Mouse (Mus musculus): ENCODE data around the gene Orai1. TPM values are rescaled to one million over a fixed set of nuclear protein-coding genes. Genes with fewer than 3 reads are reported as not detected.

Gene Orai1
- polyA plus RNA-seq, 1 experiment from 2014 or later, result 14.3 TPM

DNA sequence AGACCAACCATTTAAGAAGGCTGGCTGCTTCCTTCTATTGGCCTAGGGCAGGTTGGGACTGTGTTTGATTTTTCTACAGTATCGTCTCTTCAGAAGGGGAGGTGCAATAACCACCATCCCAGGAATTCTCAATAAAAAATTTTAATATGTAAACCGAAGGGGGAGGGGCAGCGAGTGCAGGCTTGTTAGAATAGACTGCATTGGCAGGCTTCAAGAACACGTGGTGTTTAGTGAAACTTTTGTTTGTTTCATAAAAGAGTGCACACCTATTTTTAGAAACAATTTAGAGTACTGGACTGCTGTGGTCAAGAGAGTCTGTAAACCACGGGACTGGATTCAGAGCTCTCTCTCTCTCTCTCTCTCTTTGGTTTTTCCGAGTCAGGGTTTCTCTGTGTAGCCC lies 8.2 kb downstream of the Orai1 start:
- Histone ChIP-seq H3K9me3 (no peaks in the 10 kb centered on the region), H3K9ac (no peak overlapping the region), H3K4me3 (no peak overlapping the region), H3K4me2 (no peak overlapping the region), H3K27ac (replicated peaks) (no peak overlapping the region), H3K36me3 (no peaks in the 10 kb centered on the region), H3K27me3 (no peaks in the 10 kb centered on the region), H3K4me1 (replicated peaks) (peaks cover 18% of the 10 kb centered on the region)
- WGBS, result 86% methylated on average over 6 of the region's 6 CpGs
- no peak for ATAC-seq (ENCODE audit: low FRiP score, low read depth)

DNA sequence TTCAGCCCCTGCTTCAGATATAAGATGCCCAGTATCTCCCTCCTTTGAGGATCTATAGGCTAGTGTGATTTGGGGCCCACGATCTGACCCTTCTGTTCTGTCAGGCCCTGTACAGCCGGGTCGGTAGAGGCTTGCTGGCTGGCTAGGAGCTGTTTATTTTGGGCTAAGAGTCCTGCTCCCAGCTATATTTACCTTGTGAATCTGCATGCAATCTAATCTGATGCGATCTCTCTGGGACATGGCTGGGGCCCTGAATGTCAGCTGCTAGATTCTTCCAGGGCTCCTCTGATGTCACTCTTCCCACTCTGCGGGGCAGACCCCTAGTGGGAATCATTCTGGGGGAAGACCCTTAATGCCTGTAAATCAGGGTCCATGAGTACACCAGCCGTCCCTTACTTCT lies 9.4 kb downstream of the Orai1 start:
- Histone ChIP-seq H3K27ac (replicated peaks) (no peak overlapping the region), H3K4me1 (replicated peaks) (peaks cover 9% of the 10 kb centered on the region), H3K27me3 (no peaks in the 10 kb centered on the region), H3K4me3 (no peak overlapping the region), H3K4me2 (no peak overlapping the region), H3K9ac (no peak overlapping the region), H3K9me3 (no peaks in the 10 kb centered on the region), H3K36me3 (peaks cover under 1% of the 10 kb centered on the region; the same call in 1 of the 2 replicates)
- ATAC-seq (ENCODE audit: low FRiP score, low read depth), result no peak
- 94% methylated on average over 6 of the region's 6 CpGs for WGBS

GRCm38 (mm10) chr5:123024965-123025573 lies 10.2 kb downstream of the Orai1 start:
- Histone ChIP-seq H3K4me3 (no peak overlapping the region), H3K36me3 (peaks cover 3% of the 10 kb centered on the region; the same call in 1 of the 2 replicates), H3K9me3 (no peaks in the 10 kb centered on the region), H3K27ac (replicated peaks) (no peak overlapping the region), H3K4me1 (replicated peaks) (peaks cover 5% of the 10 kb centered on the region; the same call in 1 of the 2 replicates), H3K27me3 (no peaks in the 10 kb centered on the region), H3K4me2 (no peak overlapping the region), H3K9ac (no peak overlapping the region)
- ATAC-seq (ENCODE audit: low FRiP score, low read depth), result no peak
- WGBS, result 84% methylated on average over 9 of the region's 9 CpGs

DNA sequence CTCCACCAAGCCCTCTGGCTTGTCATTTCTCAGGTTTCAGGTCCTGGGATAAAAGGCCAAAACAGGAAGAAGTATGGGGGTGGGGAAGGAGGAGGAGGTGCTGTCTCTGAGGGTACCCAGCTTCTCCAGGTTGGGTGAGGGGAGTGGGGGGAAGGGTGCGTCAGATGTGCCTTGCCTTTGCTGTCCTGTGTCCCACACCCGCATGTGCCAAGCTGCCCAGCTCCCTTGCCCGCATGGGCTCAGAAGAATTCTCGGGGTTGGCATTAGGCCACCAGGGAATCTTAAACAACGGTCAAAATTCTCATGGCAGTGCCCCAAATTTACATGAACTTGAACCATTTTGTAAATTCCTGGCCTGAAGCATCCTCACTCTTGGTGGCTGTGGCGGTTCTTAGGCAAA lies 11.5 kb downstream of the Orai1 start:
- Histone ChIP-seq H3K4me2 (no peak overlapping the region), H3K27me3 (no peaks in the 10 kb centered on the region), H3K4me1 (replicated peaks) (peaks cover 5% of the 10 kb centered on the region; the same call in 1 of the 2 replicates), H3K9me3 (no peaks in the 10 kb centered on the region), H3K36me3 (peaks cover 14% of the 10 kb centered on the region; the same call in 1 of the 2 replicates), H3K4me3 (no peak overlapping the region), H3K9ac (no peak overlapping the region), H3K27ac (replicated peaks) (no peak overlapping the region)
- WGBS, result 56% methylated on average over 6 of the region's 6 CpGs
- no peak for ATAC-seq (ENCODE audit: low FRiP score, low read depth)

DNA sequence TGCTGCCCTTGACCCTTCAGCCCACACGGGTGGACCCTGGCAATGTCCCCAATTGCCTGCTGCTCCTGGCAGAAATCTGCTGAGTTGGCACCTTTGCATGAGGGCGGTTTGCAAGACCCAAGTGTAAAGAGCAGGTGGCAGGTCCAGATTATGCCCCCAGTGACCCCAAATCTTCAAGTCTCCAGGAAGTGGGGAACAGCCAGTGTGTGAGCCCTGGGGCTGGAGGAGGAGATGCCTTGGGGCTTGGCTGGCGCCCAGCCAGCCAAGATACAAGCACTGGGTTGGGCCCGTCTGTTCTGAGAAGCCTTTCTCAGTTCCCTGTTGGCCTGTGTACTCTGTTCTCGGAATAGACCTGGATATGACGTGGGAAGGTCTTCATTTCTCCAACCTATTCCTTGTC lies 12.6 kb downstream of the Orai1 start:
- Histone ChIP-seq H3K9ac (no peak overlapping the region), H3K4me3 (no peak overlapping the region), H3K9me3 (no peaks in the 10 kb centered on the region), H3K4me2 (no peak overlapping the region), H3K27me3 (no peaks in the 10 kb centered on the region), H3K27ac (replicated peaks) (no peak overlapping the region), H3K4me1 (replicated peaks) (peaks cover 5% of the 10 kb centered on the region; the same call in 1 of the 2 replicates), H3K36me3 (peaks cover 14% of the 10 kb centered on the region; the same call in 1 of the 2 replicates)
- 67% methylated on average over 6 of the region's 6 CpGs for WGBS
- no peak for ATAC-seq (ENCODE audit: low FRiP score, low read depth)

DNA sequence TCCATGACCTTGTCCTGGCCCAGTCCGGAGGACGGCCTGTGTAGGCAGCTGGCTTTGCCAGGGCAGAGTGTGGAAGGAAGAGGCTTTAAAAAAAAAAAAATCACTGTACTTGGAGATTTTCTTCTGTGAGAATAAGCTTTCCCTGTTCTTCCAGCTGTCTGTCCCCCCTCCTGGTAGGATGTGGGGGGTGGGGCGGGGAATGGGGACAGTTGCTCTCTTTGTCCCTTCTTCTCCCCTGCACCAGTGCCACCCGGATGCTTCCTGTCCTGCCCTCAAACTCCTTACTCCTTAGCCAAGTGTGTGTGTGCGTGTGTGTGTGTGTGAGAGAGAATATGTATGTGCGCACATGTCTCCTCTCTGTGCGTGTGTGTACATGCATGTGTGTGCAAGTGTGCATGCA lies 14.9 kb downstream of the Orai1 start:
- Histone ChIP-seq H3K36me3 (peaks cover 14% of the 10 kb centered on the region; the same call in 1 of the 2 replicates), H3K9me3 (no peaks in the 10 kb centered on the region), H3K27ac (replicated peaks) (no peak overlapping the region)

GRCm38 (mm10) chr5:123031312-123031711 lies 16.4 kb downstream of the Orai1 start:
- 90% methylated on average over 3 of the region's 3 CpGs for WGBS

More for the DNA sequence above, 14.9 kb downstream of the Orai1 start:
- 78% methylated on average over 7 of the region's 7 CpGs for WGBS
- no peak overlapping the region for H3K4me2 ChIP-seq
- no peak for ATAC-seq (ENCODE audit: low FRiP score, low read depth)
- peaks cover 5% of the 10 kb centered on the region; the same call in 1 of the 2 replicates for H3K4me1 ChIP-seq (replicated peaks)
- no peak overlapping the region for H3K9ac ChIP-seq
- no peak overlapping the region for H3K4me3 ChIP-seq
- H3K27me3 ChIP-seq, result no peaks in the 10 kb centered on the region

DNA sequence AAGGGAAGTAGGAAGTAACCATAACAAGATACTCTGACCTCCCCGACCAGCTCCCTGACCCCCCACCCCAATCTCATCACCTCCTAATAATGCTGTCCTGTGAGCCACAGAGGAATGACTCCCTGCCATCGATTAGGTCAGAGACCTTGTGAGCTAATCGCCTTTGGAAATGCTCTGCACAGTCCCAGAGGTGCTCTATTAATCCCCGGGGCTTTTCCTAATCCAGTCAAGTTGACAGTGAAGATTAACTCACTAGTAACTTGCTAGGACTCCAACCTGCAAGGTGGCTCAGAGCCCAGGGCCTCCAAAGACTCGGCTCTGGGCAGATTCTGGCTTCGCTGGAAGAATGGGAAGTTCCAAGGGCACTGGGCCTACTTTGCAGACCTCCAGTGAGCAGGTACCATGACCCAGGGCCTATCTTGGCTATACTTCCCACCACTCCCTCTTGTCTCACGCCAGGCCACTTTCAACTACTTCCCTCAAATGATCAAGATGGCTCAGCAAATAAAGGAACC lies 18.8 kb downstream of the Orai1 start:
- WGBS, result 79% methylated on average over 7 of the region's 7 CpGs
- Histone ChIP-seq H3K27me3 (no peaks in the 10 kb centered on the region), H3K27ac (replicated peaks) (no peak overlapping the region), H3K9ac (no peak overlapping the region), H3K36me3 (peaks cover 14% of the 10 kb centered on the region; the same call in 1 of the 2 replicates), H3K4me3 (no peak overlapping the region), H3K4me1 (replicated peaks) (no peaks in the 10 kb centered on the region), H3K4me2 (no peak overlapping the region), H3K9me3 (no peaks in the 10 kb centered on the region)
- ATAC-seq (ENCODE audit: low FRiP score, low read depth), result no peak

More at GRCm38 (mm10) chr5:123031312-123031711, 16.4 kb downstream of the Orai1 start:
- no peak overlapping the region for H3K4me3 ChIP-seq
- no peak overlapping the region for H3K9ac ChIP-seq
- H3K36me3 ChIP-seq, result peaks cover 14% of the 10 kb centered on the region; the same call in 1 of the 2 replicates
- H3K9me3 ChIP-seq, result no peaks in the 10 kb centered on the region
- H3K4me2 ChIP-seq, result no peak overlapping the region
- H3K27ac ChIP-seq (replicated peaks), result no peak overlapping the region
- no peaks in the 10 kb centered on the region for H3K27me3 ChIP-seq
- peaks cover 2% of the 10 kb centered on the region; the same call in 1 of the 2 replicates for H3K4me1 ChIP-seq (replicated peaks)
- ATAC-seq (ENCODE audit: low FRiP score, low read depth), result no peak

- Histone ChIP-seq H3K4me3 (no peak overlapping the region), H3K9ac (no peak overlapping the region), H3K36me3 (peaks cover 10% of the 10 kb centered on the region; the same call in 1 of the 2 replicates), H3K9me3 (no peaks in the 10 kb centered on the region), H3K27me3 (no peaks in the 10 kb centered on the region), H3K4me2 (no peak overlapping the region), H3K27ac (replicated peaks) (no peak overlapping the region), H3K4me1 (replicated peaks) (peaks cover 6% of the 10 kb centered on the region)
- 88% methylated on average over 4 of the region's 4 CpGs for WGBS
- ATAC-seq (ENCODE audit: low FRiP score, low read depth), result no peak
Observed at GRCm38 (mm10) chr5:123035089-123035488, 20.2 kb downstream of the Orai1 start.

GRCm38 (mm10) chr5:123035564-123035963 lies 20.7 kb downstream of the Orai1 start:
- no peak overlapping the region for H3K4me3 ChIP-seq
- H3K4me2 ChIP-seq, result no peak overlapping the region
- no peak overlapping the region for H3K9ac ChIP-seq
- H3K27me3 ChIP-seq, result no peaks in the 10 kb centered on the region
- H3K4me1 ChIP-seq (replicated peaks), result peaks cover 6% of the 10 kb centered on the region
- H3K27ac ChIP-seq (replicated peaks), result no peak overlapping the region
- 29% methylated on average over 6 of the region's 6 CpGs for WGBS
- H3K36me3 ChIP-seq, result peaks cover 6% of the 10 kb centered on the region; the same call in 1 of the 2 replicates
- no peak for ATAC-seq (ENCODE audit: low FRiP score, low read depth)
- no peaks in the 10 kb centered on the region for H3K9me3 ChIP-seq

- Histone ChIP-seq H3K9me3 (no peaks in the 10 kb centered on the region), H3K27me3 (no peaks in the 10 kb centered on the region), H3K36me3 (no peaks in the 10 kb centered on the region), H3K4me2 (no peak overlapping the region), H3K4me1 (replicated peaks) (peaks cover 6% of the 10 kb centered on the region), H3K4me3 (no peak overlapping the region), H3K27ac (replicated peaks) (no peak overlapping the region), H3K9ac (no peak overlapping the region)
- ATAC-seq (ENCODE audit: low FRiP score, low read depth), result no peak
- WGBS, result 89% methylated on average over 5 of the region's 5 CpGs
Observed at GRCm38 (mm10) chr5:123038115-123038514, 23.2 kb downstream of the Orai1 start.

- Histone ChIP-seq H3K4me1 (replicated peaks) (peaks cover 6% of the 10 kb centered on the region), H3K4me2 (peak overlapping the region; percentile 55), H3K36me3 (no peaks in the 10 kb centered on the region), H3K9ac (no peak overlapping the region), H3K4me3 (peak overlapping the region; percentile 23), H3K9me3 (no peaks in the 10 kb centered on the region), H3K27me3 (no peaks in the 10 kb centered on the region), H3K27ac (replicated peaks) (no peak overlapping the region)
- no peak for ATAC-seq (ENCODE audit: low FRiP score, low read depth)
- WGBS, result 3% methylated on average over 25 of the region's 25 CpGs
Observed at GRCm38 (mm10) chr5:123039120-123039752, 24.4 kb downstream of the Orai1 start.

Measured in hindbrain, embryonic 15.5 days (tissue).